Mouse (Mus musculus): ENCODE data around the gene Tax1bp1.

DNA sequence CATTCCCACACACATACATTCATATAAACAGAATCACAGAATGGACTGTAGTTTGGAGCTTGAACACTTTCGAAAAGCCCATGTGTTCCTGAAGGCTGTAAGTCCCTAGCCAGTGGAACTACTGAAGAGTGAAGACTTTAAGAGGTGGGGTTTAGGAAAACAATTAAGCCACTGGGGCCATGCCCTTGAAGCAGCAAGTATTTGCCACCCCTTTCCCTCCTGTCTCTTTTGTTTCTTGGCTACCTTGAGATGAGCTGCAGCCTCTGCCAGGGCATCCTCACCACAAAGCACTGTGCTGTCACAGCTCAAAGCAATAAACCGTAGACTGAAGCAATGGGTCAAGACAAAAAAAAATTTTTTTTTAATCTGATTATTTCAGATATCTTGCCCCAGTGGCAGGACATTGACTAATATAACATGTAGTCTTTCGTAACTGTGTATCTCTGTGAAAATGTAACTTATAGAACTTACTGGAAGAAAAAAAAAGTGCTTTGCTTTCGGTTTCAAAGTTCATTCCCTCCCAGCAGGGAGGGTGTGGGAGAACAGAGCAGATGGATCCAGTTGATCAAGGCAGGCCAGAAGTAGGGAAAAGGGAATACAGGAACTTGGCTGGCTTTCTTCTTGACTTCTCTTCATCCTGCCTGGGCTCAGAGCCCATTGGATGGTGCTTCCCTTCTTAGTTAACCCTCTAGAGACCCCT lies 38.2 kb upstream of the Tax1bp1 start:
- TF ChIP-seq CTCF (IDR thresholded peaks at IDR 0.05) (no peak), EP300 (IDR thresholded peaks at IDR 0.05) (no peak)
